Mouse (Mus musculus) thymus, adult 2 months (tissue): ENCODE data around the gene Rps3. TPM values are rescaled to one million over a fixed set of nuclear protein-coding genes. Genes with fewer than 3 reads are reported as not detected.
A peak's percentile ranks its signal among the peaks of the same experiment; 100 is the strongest.

Experiments used
- DNase-seq: peaks from one replicate; pipeline ENCODE4 v3.0.0; 2021
- H3K27ac ChIP-seq: fragments of 200-500 bp; 2 replicates; pipeline ENCODE4 v1.5.1; 2012; ENCODE audit warnings: low read length, control low read depth; ENCODE audit not compliant: control insufficient read depth, insufficient read depth
- H3K27me3 ChIP-seq: fragments of 200-500 bp; 2 replicates; pipeline ENCODE4 v1.6.1; 2012; ENCODE audit warnings: mild to moderate bottlenecking, low read length, moderate library complexity, mixed read lengths; ENCODE audit not compliant: control insufficient read depth, insufficient read depth
- H3K36me3 ChIP-seq: fragments of 200-500 bp; 2 replicates; pipeline ENCODE4 v1.6.1; 2012; ENCODE audit warnings: mild to moderate bottlenecking, low read length, moderate library complexity; ENCODE audit not compliant: control insufficient read depth, insufficient read depth
- H3K4me1 ChIP-seq: fragments of 200-500 bp; replicated peaks from 2 replicates; pipeline ENCODE4 v1.6.1; 2012; ENCODE audit warnings: low read length; ENCODE audit not compliant: control insufficient read depth, insufficient read depth
- H3K4me3 ChIP-seq: fragments of 200-500 bp; 2 replicates; pipeline ENCODE4 v1.5.1; 2012; ENCODE audit warnings: mild to moderate bottlenecking, low read length, control low read depth, moderate library complexity; ENCODE audit not compliant: control insufficient read depth, insufficient read depth
- CTCF ChIP-seq: fragments of 200-500 bp; IDR thresholded peaks from 2 replicates; pipeline ENCODE4 v1.5.1; 2012; ENCODE audit warnings: mild to moderate bottlenecking, control low read depth, low read length, moderate library complexity, borderline replicate concordance; ENCODE audit not compliant: control insufficient read depth, poor library complexity, insufficient read depth; ENCODE audit errors: extremely low read depth
- POLR2A ChIP-seq: fragments of 200-500 bp; IDR thresholded peaks from 2 replicates; pipeline ENCODE4 v1.6.1; 2012; ENCODE audit warnings: mild to moderate bottlenecking, low read length, control low read depth, moderate library complexity; ENCODE audit not compliant: control insufficient read depth, poor library complexity, insufficient read depth; ENCODE audit errors: extremely low read depth
- WGBS: fragments of 180-500 bp; shearing (Covaris S2); methylation state at CpG from one replicate; pipeline ENCODE4 v1.1.7; 2018; 5-methylcytosine and 5-hydroxymethylcytosine counted together
- polyA plus RNA-seq: library from polyadenylated mRNA; depleted of rRNA; stranded (reverse); fragments of >200 nt; gene quantifications from 2 replicates; pipeline ENCODE4 v1.2.3, GENCODE M21; 2012

Rps3 gene
- polyA plus RNA-seq, 1 experiment, result 566 TPM

- TF ChIP-seq CTCF, result no peak
- TF ChIP-seq POLR2A, result no peak
- no peak overlapping the region for H3K27ac ChIP-seq
- H3K4me1 ChIP-seq, result no peaks in the 10 kb centered on the region
- WGBS, result 92% methylated on average over 5 of the region's 5 CpGs
- no peaks in the 10 kb centered on the region for H3K27me3 ChIP-seq
- H3K4me3 ChIP-seq, result no peak overlapping the region
- no peak for DNase-seq
- H3K36me3 ChIP-seq, result no peaks in the 10 kb centered on the region
Observed at GRCm38 (mm10) chr7:99500655-99501054, 17.1 kb upstream of the Rps3 start.

- DNase-seq, result peak; percentile 79
- Histone ChIP-seq H3K27me3 (no peaks in the 10 kb centered on the region), H3K36me3 (no peaks in the 10 kb centered on the region), H3K4me1 (no peaks in the 10 kb centered on the region), H3K4me3 (no peak overlapping the region), H3K27ac (no peak overlapping the region)
- 10% methylated on average over 8 of the region's 8 CpGs for WGBS
- peak; percentile 93 for TF ChIP-seq CTCF
- TF ChIP-seq POLR2A, result no peak
Observed at GRCm38 (mm10) chr7:99500201-99500600, 16.7 kb upstream of the Rps3 start.

GRCm38 (mm10) chr7:99499128-99499527 lies 15.6 kb upstream of the Rps3 start:
- H3K36me3 ChIP-seq, result no peaks in the 10 kb centered on the region
- TF ChIP-seq CTCF, result no peak
- TF ChIP-seq POLR2A, result no peak
- no peak for DNase-seq
- H3K4me3 ChIP-seq, result no peak overlapping the region
- WGBS, result 93% methylated on average over 1 of the region's 1 CpGs
- no peak overlapping the region for H3K27ac ChIP-seq
- H3K4me1 ChIP-seq, result no peaks in the 10 kb centered on the region
- no peaks in the 10 kb centered on the region for H3K27me3 ChIP-seq

GRCm38 (mm10) chr7:99489708-99490107 lies 6.2 kb upstream of the Rps3 start:
- H3K36me3 ChIP-seq, result no peaks in the 10 kb centered on the region
- no peaks in the 10 kb centered on the region for H3K27me3 ChIP-seq
- TF ChIP-seq POLR2A, result no peak
- TF ChIP-seq CTCF, result no peak
- WGBS, result 93% methylated on average over 5 of the region's 5 CpGs
- no peak overlapping the region for H3K27ac ChIP-seq
- no peak overlapping the region for H3K4me3 ChIP-seq
- DNase-seq, result no peak
- H3K4me1 ChIP-seq, result no peaks in the 10 kb centered on the region

GRCm38 (mm10) chr7:99484679-99485078 lies 1.1 kb upstream of the Rps3 start:
- Histone ChIP-seq H3K36me3 (peaks cover 28% of the 10 kb centered on the region), H3K27me3 (no peaks in the 10 kb centered on the region), H3K4me3 (no peak overlapping the region), H3K4me1 (peaks cover 11% of the 10 kb centered on the region), H3K27ac (no peak overlapping the region)
- DNase-seq, result no peak
- TF ChIP-seq CTCF (no peak), POLR2A (no peak)
- 98% methylated on average over 1 of the region's 1 CpGs for WGBS

- TF ChIP-seq POLR2A (no peak), CTCF (no peak)
- no peak overlapping the region for H3K27ac ChIP-seq
- H3K4me3 ChIP-seq, result no peak overlapping the region
- WGBS, result 45% methylated on average over 8 of the region's 8 CpGs
- peaks cover 35% of the 10 kb centered on the region for H3K36me3 ChIP-seq
- no peak for DNase-seq
- H3K27me3 ChIP-seq, result no peaks in the 10 kb centered on the region
- H3K4me1 ChIP-seq, result peaks cover 11% of the 10 kb centered on the region
Observed at GRCm38 (mm10) chr7:99483924-99484319, 384 bp upstream of the Rps3 start.

GRCm38 (mm10) chr7:99482637-99483036 lies 901 bp downstream of the Rps3 start:
- H3K4me1 ChIP-seq, result peaks cover 11% of the 10 kb centered on the region
- DNase-seq, result no peak
- H3K27me3 ChIP-seq, result no peaks in the 10 kb centered on the region
- peaks cover 48% of the 10 kb centered on the region for H3K36me3 ChIP-seq
- TF ChIP-seq POLR2A (no peak), CTCF (no peak)
- H3K27ac ChIP-seq, result no peak overlapping the region
- under 1% methylated on average over 6 of the region's 6 CpGs for WGBS
- H3K4me3 ChIP-seq, result peak overlapping the region; percentile 66
